Mouse (Mus musculus) forebrain, embryonic 11.5 days (tissue): ENCODE data around the gene Adamts20. TPM values are rescaled to one million over a fixed set of nuclear protein-coding genes. Genes with fewer than 3 reads are reported as not detected.

ENCODE experiments used
- ATAC-seq: fragments of 200-750 bp; cut with Nextera tagmentation; replicated peaks from 2 replicates; pipeline ENCODE4 v1.8.0; 2017; ENCODE audit warnings: moderate TSS enrichment; ENCODE audit not compliant: low FRiP score
- DNase-seq: peaks from one replicate; pipeline ENCODE4 v3.0.0-alpha.2; 2017; ENCODE audit warnings: low spot score
- H3K27ac ChIP-seq: fragments of 300-500 bp; sonication (generic); 2 replicates; pipeline ENCODE4 v1.5.1; 2014; ENCODE audit warnings: low read depth, low read length
- H3K27me3 ChIP-seq: fragments of 300-500 bp; sonication (generic); 2 replicates; pipeline ENCODE4 v1.6.1; 2014; ENCODE audit warnings: mild to moderate bottlenecking, low read length, mixed read lengths; ENCODE audit not compliant: control insufficient read depth, insufficient read depth
- H3K36me3 ChIP-seq: fragments of 300-500 bp; sonication (generic); 2 replicates; pipeline ENCODE4 v1.6.1; 2014; ENCODE audit warnings: mild to moderate bottlenecking, low read length, moderate library complexity, mixed read lengths; ENCODE audit not compliant: control insufficient read depth, insufficient read depth
- H3K4me1 ChIP-seq: fragments of 300-500 bp; sonication (generic); replicated peaks from 2 replicates; pipeline ENCODE4 v1.6.1; 2014; ENCODE audit warnings: low read length, mixed read lengths; ENCODE audit not compliant: control insufficient read depth, insufficient read depth
- H3K4me2 ChIP-seq: fragments of 300-500 bp; sonication (generic); 2 replicates; pipeline ENCODE4 v1.6.1; 2014; ENCODE audit warnings: low read depth, mild to moderate bottlenecking, low read length, moderate library complexity, mixed read lengths; ENCODE audit not compliant: severe bottlenecking
- H3K4me3 ChIP-seq: fragments of 300-500 bp; sonication (generic); 2 replicates; pipeline ENCODE4 v1.5.1; 2014; ENCODE audit warnings: low read depth, low read length
- H3K9ac ChIP-seq: fragments of 300-500 bp; sonication (generic); 2 replicates; pipeline ENCODE4 v1.6.1; 2014; ENCODE audit warnings: low read length
- H3K9me3 ChIP-seq: fragments of 300-500 bp; sonication (generic); 2 replicates; pipeline ENCODE4 v1.6.1; 2016; ENCODE audit warnings: low read length, mixed read lengths; ENCODE audit not compliant: control insufficient read depth
- WGBS: fragments of 180-500 bp; shearing (Covaris S2); extraction: QIAGEN DNeasy Blood & Tissue Kit; methylation state at CpG from one replicate; pipeline ENCODE4 v1.1.7; 2014; 5-methylcytosine and 5-hydroxymethylcytosine counted together
- polyA plus RNA-seq: library from polyadenylated mRNA; unstranded; fragments of >200 nt; fragmentation: Nextera tagmentation; extraction: Ambion mirVana; gene quantifications from 2 replicates; pipeline ENCODE4 v1.2.1, GENCODE M21; 2014

The Adamts20 gene
- polyA plus RNA-seq, 1 experiment from 2014 or later = 14.0 TPM

GRCm38 (mm10) chr15:94430681-94431405 lies 34.4 kb downstream of the Adamts20 start:
- Histone ChIP-seq H3K27ac (no peak overlapping the region), H3K36me3 (no peaks in the 10 kb centered on the region), H3K27me3 (no peaks in the 10 kb centered on the region), H3K9me3 (no peaks in the 10 kb centered on the region), H3K9ac (no peak overlapping the region), H3K4me1 (no peaks in the 10 kb centered on the region), H3K4me3 (no peak overlapping the region), H3K4me2 (no peak overlapping the region)
- no peak for ATAC-seq
- WGBS = 85% methylated on average over 14 of the region's 14 CpGs
- no peak for DNase-seq

DNA sequence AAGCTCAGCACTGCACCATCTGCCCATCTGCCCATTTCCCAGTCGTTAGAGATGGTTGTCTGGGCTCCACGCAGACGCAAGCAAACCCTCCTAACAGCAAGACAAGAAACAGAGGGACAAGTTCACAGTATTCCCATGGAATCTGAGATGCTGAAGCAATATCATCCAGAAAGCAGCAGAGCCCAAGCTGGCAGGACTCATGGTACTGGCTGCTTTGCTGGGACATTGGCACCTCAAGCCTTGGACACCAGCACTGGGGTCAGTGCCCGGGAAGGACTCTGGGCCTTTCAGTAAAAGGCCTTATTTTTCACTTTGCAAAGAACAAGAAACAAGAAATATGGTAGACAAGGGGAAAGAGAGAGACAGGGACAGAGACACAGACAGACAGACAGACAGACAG lies 36.5 kb downstream of the Adamts20 start:
- WGBS = 91% methylated on average over 4 of the region's 4 CpGs

DNA sequence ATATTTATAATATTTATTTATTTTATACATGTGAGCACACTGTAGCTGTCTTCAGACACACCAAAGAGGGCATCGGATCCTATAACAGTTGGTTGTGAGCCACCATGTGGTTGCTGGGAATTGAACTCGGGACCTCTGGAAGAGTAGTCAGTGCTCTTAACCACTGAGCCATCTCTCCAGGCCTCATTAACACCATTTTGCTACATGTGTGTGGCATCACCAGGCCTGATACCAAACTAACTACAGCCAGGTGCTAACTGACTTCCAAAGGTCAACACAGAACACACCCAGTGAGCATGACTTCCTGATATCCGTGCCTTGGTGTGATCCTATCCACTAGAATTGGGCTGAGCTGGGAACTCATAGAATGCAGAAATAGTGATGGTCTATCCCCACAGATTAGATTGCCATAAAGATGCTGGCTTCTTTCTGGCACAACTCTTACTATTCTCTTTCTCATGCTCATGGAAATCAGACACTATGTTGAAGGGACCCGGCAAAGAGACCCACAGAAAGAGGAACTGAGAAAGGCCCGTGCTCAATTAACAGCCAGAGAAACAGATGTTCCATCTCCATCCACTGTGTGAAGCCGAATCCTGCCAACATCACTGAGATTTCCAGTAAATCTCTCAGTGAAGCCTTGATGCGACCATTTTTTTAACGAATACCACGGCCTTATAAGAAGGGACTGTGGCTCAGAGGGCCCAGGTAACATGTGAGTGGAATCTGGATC lies 37.6 kb downstream of the Adamts20 start:
- no peak overlapping the region for H3K27ac ChIP-seq
- no peak for ATAC-seq
- WGBS = 92% methylated on average over 9 of the region's 9 CpGs

More for the DNA sequence above, 36.5 kb downstream of the Adamts20 start:
- no peak overlapping the region for H3K4me3 ChIP-seq
- no peaks in the 10 kb centered on the region for H3K27me3 ChIP-seq
- H3K4me1 ChIP-seq = no peaks in the 10 kb centered on the region
- H3K4me2 ChIP-seq = no peak overlapping the region
- no peaks in the 10 kb centered on the region for H3K36me3 ChIP-seq
- no peak overlapping the region for H3K9ac ChIP-seq
- no peaks in the 10 kb centered on the region for H3K9me3 ChIP-seq
- DNase-seq (no peak), ATAC-seq (no peak)
- no peak overlapping the region for H3K27ac ChIP-seq

GRCm38 (mm10) chr15:94420526-94420925 lies 44.7 kb downstream of the Adamts20 start:
- DNase-seq = no peak
- no peaks in the 10 kb centered on the region for H3K36me3 ChIP-seq
- no peaks in the 10 kb centered on the region for H3K27me3 ChIP-seq
- H3K4me3 ChIP-seq = no peak overlapping the region
- H3K9ac ChIP-seq = no peak overlapping the region
- no peak overlapping the region for H3K4me2 ChIP-seq
- H3K4me1 ChIP-seq = 0 out of 2 replicates have a peak, but pooled peaks cover 2% of the 10 kb centered on the region
- H3K27ac ChIP-seq = no peak overlapping the region
- ATAC-seq = no peak
- 78% methylated on average over 6 of the region's 6 CpGs for WGBS
- H3K9me3 ChIP-seq = no peaks in the 10 kb centered on the region

More for the DNA sequence above, 37.6 kb downstream of the Adamts20 start:
- Histone ChIP-seq H3K4me2 (no peak overlapping the region), H3K9ac (no peak overlapping the region), H3K4me1 (no peaks in the 10 kb centered on the region), H3K27me3 (no peaks in the 10 kb centered on the region), H3K9me3 (no peaks in the 10 kb centered on the region), H3K4me3 (no peak overlapping the region), H3K36me3 (no peaks in the 10 kb centered on the region)
- no peak for DNase-seq

GRCm38 (mm10) chr15:94419167-94419566 lies 46.1 kb downstream of the Adamts20 start:
- Histone ChIP-seq H3K9ac (no peak overlapping the region), H3K27me3 (no peaks in the 10 kb centered on the region), H3K4me3 (no peak overlapping the region), H3K4me1 (0 out of 2 replicates have a peak, but pooled peaks cover 2% of the 10 kb centered on the region), H3K9me3 (no peaks in the 10 kb centered on the region), H3K4me2 (no peak overlapping the region), H3K36me3 (no peaks in the 10 kb centered on the region), H3K27ac (no peak overlapping the region)
- 89% methylated on average over 9 of the region's 9 CpGs for WGBS
- no peak for DNase-seq
- no peak for ATAC-seq

- Histone ChIP-seq H3K27me3 (no peaks in the 10 kb centered on the region), H3K36me3 (no peaks in the 10 kb centered on the region), H3K4me3 (no peak overlapping the region), H3K4me1 (0 out of 2 replicates have a peak, but pooled peaks cover 2% of the 10 kb centered on the region), H3K9ac (no peak overlapping the region), H3K27ac (no peak overlapping the region), H3K4me2 (no peak overlapping the region), H3K9me3 (no peaks in the 10 kb centered on the region)
- WGBS = 87% methylated on average over 5 of the region's 5 CpGs
- DNase-seq = no peak
- no peak for ATAC-seq
Observed at GRCm38 (mm10) chr15:94418427-94418826, 46.8 kb downstream of the Adamts20 start.

DNA sequence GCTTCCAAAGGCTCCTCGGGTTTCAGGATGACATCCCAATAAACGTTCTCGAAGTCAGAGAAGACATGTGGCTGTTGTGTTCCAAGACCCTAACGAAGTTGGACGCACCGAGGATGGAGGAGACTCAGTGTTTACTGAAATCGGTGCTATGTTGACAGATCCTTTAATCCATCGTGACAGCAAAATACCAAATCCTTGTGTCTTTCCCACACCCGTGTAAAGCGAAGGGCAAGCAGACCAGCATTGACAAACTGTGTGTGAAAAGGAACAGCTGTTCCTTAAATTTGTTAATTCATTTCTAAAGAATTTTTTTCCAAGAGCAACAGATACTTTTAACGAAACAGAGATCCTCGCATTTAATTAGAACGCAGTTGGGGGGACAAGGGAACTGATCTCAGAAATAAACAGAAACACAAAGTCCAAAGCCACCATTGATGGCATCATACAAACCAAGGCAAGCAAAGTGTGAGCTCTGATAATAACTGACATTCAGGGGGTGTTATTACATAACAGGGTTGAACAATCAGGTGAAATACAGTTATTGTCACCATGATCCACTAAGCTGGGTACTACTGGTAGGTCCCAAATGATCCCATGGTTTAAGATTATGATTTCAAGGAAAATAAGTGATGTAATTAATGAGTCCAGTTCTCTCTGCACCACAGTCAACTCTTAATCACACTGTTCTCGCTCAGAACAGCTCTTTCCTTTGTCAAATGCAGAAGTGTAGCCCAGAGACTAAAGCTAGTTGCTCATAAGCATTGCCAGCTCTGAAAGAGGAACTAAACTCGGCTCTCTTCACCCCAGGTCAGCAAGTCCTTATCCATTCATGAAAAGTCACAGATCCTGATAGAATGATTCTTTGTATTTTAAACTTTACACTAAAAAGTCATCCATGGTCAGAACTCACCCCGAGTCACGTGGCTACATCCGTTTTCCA lies 47.7 kb downstream of the Adamts20 start:
- Histone ChIP-seq H3K9me3 (no peaks in the 10 kb centered on the region), H3K27ac (no peak overlapping the region), H3K27me3 (no peaks in the 10 kb centered on the region), H3K9ac (no peak overlapping the region), H3K4me1 (0 out of 2 replicates have a peak, but pooled peaks cover 2% of the 10 kb centered on the region), H3K4me2 (no peak overlapping the region), H3K36me3 (no peaks in the 10 kb centered on the region), H3K4me3 (no peak overlapping the region)
- whole genome bisulfite sequencing = 84% methylated on average over 18 of the region's 18 CpGs
- no peak for ATAC-seq
- DNase-seq = no peak

DNA sequence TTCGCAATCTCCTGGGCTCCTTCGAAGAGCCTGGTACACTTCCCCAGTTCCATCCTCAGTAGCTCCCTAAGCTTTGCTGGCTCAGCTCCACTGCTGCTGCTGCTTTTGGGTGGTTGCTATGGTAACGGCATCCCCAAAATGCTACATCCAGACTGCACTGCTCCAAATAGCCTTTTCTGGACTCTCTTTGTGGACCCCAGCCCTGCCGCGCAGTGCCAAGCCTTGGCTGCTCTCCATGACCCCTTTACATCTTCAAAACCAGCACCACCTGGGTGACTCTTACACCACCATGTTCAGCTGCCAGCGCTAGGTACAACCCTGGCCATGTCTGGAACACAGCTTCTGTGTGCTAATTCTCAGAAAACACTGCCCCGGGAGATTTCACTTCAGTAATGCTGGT lies 55.4 kb downstream of the Adamts20 start:
- Histone ChIP-seq H3K4me1 (peaks cover 4% of the 10 kb centered on the region), H3K4me2 (no peak overlapping the region), H3K36me3 (no peaks in the 10 kb centered on the region), H3K4me3 (no peak overlapping the region), H3K9ac (no peak overlapping the region), H3K9me3 (no peaks in the 10 kb centered on the region), H3K27me3 (no peaks in the 10 kb centered on the region; the same call in 1 of the 2 replicates), H3K27ac (no peak overlapping the region)
- no peak for DNase-seq
- ATAC-seq = 0 out of 2 replicates have a peak, but pooled peaks have one; percentile 31
- 59% methylated on average over 7 of the region's 7 CpGs for WGBS
